Mouse (Mus musculus) CH12.LX (cell line): ENCODE results near the gene Dennd5b.

Source experiments
- CHD2 ChIP-seq: IDR thresholded peaks from 2 replicates; pipeline ENCODE4 v1.6.1; 2011; ENCODE audit warnings: low read length, improper control_type of control experiment
- CTCF ChIP-seq, 2 experiments: IDR thresholded peaks in 1 of 2; conservative IDR thresholded peaks in 1 of 2; 2 replicates each; pipeline ENCODE4 v1.5.1; 2011 to 2012; ENCODE audit warnings: low read depth in 2 of 2, low read length in 2 of 2, improper control_type of control experiment in 1 of 2, inconsistent platforms in 1 of 2, mild to moderate bottlenecking in 1 of 2, moderate library complexity in 1 of 2
- GABPA ChIP-seq: IDR thresholded peaks from 2 replicates; pipeline ENCODE4 v1.6.1; 2012; ENCODE audit warnings: low read depth, low read length, improper control_type of control experiment, inconsistent platforms; ENCODE audit not compliant: insufficient replicate concordance
- HCFC1 ChIP-seq: IDR thresholded peaks from 2 replicates; pipeline ENCODE4 v1.6.1; 2012; ENCODE audit warnings: low read depth, mild to moderate bottlenecking, inconsistent platforms, low read length, improper control_type of control experiment
- MAX ChIP-seq: IDR thresholded peaks from 2 replicates; pipeline ENCODE4 v1.6.1; 2011; ENCODE audit warnings: low read length, improper control_type of control experiment
- POLR2A ChIP-seq: IDR thresholded peaks from 2 replicates; pipeline ENCODE4 v1.6.1; 2011; ENCODE audit warnings: low read depth, mild to moderate bottlenecking, improper control_type of control experiment, low read length
- SIN3A ChIP-seq: IDR thresholded peaks from 2 replicates; pipeline ENCODE4 v1.6.1; 2012; ENCODE audit warnings: low read length, improper control_type of control experiment, inconsistent platforms
- USF1 ChIP-seq: IDR thresholded peaks from 2 replicates; pipeline ENCODE4 v1.6.1; 2014; ENCODE audit warnings: low read depth, mild to moderate bottlenecking, inconsistent platforms, low read length, improper control_type of control experiment

GRCm38 (mm10) chr6:149126675-149127074 is 25.2 kb upstream of the Dennd5b start:
- TF ChIP-seq HCFC1 (no peak), USF1 (no peak), POLR2A (no peak), MAX (peak; percentile 54; the same call in 1 of the 2 replicates), CTCF (conservative IDR thresholded peaks at IDR 0.05 in 1 of 2, IDR thresholded peaks at IDR 0.05 in 1 of 2; ENCODE audit: low read depth in 2 of 2, low read length in 2 of 2) (peak; percentile 54 to 80), CHD2 (no peak), GABPA (no peak), SIN3A (no peak)
